Mouse (Mus musculus) c-Kit-negative CD71-positive TER-119-positive erythroid progenitor cells, embryonic 14.5 days (primary cell): ENCODE data around the gene Lim2.
"Not testable (repeated sequence)": the region's sequence is repeated elsewhere in the genome, so short reads cannot be mapped to it uniquely, and the experiment has no call there.

Experiments
- DNase-seq: peaks from one replicate; pipeline ENCODE4 v3.0.0-alpha.2; 2013; ENCODE audit warnings: low read depth, low spot score

Lim2 gene

DNA sequence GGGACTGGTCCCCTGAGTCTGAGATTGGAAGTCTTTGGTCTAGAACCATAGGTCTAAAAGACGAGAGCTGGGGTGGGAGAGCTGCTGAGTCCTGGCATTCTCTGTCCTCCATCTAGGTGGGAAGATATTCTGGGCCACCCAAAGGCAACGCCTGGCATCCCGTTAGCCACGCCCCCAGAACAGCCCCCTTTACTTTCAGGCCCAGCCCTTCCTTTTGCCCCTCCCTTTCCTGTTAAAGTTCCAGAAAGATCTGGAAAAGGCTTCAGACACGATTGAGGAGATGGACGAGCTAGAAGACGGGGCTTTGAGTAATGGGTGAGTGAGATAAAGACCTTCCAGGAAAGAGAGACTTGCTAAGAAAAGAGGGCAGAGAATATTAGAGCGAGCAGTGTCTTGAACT is at the start of gene Lim2:
Gene Lim2 (plus strand): TSS at position 265 of the 400 bp plus-strand sequence.
- no peak for DNase-seq

DNA sequence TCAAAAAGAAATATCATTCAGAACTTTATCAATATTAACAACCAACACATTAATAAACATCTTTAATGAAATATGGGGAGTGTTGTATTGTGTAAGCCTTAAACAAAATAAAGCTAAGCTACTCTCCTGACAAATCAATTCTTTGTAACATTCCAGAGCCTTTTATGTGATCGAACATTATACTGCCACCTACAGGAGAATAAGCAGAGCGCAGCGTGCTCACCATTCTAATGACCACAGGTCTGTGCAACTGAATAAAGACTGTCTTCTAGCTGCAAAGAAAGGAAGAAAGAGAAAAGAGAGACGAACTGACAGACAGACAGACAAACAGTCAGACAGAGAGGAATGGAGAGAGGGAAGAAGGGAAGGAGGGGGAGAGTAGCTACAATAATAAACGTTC is 49.2 kb upstream of the Lim2 start:
- peak; percentile 5 for DNase-seq

DNA sequence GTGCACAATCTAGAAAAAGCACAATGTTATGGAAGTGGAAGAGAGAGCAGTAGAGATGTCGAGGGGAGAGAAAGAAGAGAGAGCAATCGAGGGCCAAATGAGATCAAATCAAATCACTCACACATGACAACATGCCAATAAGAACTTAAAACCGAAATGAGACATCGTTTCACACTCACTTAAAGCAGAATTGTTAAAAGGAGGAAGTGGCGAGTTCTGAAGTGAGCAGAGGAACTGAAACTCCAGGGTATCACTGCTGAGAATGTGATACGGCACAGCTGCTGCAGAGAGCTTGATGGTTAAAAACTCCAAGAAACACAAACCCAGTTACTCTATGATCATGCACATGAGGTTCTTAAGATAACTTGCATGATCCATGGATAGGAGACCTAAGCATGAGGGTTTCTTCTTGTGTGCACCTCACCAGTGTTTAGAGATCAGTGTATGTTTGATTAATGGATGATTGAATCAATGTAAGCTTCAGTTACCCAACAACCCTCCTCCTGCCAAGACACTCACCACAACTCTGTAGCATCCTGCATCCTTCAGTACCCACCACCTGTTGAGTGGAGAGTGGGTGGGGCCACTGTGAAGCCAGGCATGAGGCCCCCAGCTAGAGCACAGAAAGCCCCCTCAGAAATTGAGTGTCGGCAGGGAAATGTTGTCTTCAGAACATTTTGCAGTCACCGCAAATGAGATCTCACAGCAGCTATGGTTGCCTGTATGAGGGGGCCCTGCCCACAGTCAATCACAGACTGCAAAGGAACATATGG is 34.9 kb upstream of the Lim2 start:
- no peak for DNase-seq

DNA sequence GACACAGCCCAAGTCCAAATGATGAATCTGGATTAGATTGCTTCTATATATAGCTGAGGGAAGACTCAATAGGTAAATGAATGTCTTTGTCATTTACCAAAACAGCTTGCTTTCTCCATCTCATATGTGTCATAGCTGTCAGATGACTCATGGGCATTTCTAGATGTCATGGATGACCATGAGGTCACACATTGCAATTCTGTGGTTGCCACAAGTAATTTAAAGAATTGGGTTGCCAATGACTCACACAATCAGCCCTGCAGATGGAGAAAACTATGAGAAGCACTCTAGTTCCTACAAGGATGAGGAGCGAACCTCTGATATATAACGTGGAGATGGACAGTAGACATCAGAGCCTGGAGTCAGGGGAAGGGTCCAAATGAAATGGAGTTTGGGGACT is 28.0 kb upstream of the Lim2 start:
- DNase-seq, result no peak

DNA sequence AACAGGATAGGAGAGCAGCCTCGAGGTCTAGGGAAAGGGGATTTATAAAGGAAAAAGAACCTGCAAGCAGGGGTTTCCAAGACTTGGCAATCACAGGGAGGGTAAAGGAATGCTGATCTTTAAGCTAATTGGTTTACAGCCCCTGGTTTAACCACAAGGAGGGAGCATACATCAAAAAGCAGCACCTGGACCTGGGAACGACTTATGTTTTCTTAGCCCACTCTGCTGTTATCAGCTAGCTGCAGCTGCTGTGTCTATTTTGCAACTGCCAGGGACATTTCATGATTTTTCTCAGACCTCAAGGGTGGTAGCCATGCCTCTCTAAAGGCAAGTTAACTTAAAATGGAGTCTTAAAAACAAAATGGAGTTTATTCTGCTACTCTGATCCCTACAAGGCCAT is 24.8 kb upstream of the Lim2 start:
- DNase-seq, result no peak

DNA sequence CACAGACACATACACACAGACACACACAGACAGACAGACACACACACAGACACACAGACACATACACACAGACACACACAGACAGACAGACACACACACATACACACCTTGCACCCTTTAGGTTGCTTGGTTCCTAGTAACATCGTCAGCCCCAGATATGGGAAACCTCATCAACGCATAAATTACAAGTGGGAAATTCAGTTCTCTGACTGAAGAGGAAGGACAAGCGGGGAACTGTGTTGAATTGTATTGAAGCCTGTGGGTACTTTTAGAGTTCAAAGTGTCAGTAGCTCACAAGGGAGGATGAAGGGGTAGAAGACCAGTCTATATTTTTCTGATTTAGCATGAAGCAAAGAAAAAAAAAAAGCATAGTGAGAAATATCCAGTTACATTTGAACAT is 19.9 kb upstream of the Lim2 start:
- no peak for DNase-seq

DNA sequence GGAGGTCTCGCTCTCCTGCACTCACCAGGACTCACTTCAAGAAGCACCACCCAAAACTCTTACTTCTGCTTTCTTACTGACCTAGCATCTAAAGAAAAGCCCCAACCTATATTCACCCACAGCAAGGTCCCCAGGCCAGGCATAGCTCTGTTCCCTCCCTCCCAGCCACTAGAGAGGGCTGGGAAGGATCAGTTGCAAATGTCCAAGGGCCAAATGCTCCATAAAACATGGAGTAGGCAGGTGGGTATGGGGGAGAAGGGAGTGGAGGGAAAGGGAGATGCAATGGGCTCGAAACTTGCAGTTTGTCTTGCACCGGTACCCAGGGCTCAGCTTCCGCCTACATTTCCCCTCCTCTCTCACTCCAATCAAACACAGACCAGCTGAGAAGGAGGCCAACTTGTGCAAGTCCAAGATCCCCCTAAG is 19.3 kb upstream of the Lim2 start, which contains the start of gene Siglecg:
Gene Siglecg (plus strand): TSS at position 74 of the 423 bp plus-strand sequence.
- DNase-seq, result no peak

DNA sequence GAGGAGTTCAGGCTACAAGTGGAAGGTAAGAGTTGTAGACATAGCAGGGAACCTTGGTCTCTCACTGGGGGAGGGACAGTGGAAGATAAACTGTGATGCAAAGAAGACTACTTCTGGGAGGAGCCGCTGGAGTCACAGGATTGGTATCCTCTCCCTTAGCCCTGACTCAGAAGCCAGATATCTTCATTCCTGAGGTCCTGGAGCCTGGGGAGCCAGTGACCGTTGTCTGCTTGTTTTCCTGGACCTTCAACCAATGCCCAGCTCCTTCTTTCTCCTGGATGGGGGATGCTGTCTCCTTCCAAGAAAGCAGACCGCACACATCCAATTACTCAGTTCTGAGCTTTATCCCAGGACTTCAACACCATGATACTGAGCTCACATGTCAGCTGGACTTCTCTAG is 18.4 kb upstream of the Lim2 start:
- no peak for DNase-seq

DNA sequence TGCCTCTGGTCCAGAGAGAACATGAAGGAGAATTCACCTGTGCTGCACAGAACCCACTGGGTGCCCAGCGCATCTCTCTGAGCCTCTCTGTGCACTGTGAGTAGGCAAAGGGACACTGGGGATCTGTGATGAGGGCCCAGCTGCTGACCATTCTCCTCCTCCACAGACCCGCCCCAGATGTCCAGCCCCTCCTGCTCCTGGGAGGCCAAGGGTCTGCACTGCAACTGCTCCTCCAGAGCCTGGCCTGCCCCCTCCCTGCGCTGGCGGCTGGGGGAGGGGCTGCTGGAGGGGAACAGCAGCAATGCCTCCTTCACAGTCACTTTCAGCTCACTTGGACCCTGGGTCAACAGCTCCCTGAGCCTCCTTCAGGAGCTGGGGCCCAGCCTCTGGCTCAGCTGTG is 15.7 kb upstream of the Lim2 start:
- not testable (repeated sequence) for DNase-seq

DNA sequence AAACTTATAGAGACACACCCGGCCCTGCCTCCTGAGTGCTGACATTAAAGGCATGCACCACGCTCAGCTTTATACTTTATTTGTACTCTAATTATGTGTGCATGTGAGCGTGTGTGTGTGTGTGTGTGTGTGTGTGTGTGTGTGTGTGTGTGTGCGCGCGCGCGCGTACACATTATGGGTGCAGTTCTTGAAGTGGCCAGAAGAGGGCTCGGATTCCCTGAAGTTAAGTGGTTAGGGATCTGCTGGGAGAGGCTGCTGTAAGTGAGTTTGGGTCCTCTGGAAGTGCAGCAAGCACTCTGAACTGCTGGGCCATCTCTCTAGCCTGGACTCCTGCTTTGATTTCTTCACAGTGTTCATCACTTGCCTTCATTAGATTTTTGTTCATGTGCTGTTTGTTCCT is 10.2 kb upstream of the Lim2 start:
- no peak for DNase-seq

DNA sequence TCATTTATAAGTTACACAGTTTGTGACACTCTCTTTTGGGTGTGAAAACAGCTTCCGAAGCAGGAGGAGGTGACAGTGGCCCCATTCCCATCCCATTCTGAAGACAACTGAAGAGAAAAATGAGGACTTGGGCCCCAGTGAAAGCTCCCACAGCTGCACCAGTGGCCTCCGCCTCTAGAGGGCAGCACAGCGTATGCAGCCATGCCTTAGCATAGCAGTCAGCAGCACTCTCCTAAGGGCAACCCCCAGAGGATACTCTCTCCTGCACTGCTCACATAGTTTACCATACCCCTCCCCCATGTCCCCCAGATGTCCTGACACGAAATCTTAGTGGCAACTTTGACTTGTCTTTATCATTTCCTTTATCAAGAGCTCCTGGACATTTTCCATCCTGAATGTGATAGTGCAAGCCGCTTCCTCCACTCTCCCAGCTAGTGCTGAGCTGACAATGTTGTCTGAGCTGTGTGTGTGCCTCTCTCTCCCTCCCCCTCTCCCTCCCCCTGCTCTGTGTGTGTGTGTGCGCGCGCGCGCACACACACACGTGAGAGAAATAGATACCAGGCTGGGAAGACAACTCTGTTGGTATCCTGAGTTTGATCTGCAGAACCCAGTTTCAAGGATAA is 4.4 kb upstream of the Lim2 start:
- peak; percentile 15 for DNase-seq

DNA sequence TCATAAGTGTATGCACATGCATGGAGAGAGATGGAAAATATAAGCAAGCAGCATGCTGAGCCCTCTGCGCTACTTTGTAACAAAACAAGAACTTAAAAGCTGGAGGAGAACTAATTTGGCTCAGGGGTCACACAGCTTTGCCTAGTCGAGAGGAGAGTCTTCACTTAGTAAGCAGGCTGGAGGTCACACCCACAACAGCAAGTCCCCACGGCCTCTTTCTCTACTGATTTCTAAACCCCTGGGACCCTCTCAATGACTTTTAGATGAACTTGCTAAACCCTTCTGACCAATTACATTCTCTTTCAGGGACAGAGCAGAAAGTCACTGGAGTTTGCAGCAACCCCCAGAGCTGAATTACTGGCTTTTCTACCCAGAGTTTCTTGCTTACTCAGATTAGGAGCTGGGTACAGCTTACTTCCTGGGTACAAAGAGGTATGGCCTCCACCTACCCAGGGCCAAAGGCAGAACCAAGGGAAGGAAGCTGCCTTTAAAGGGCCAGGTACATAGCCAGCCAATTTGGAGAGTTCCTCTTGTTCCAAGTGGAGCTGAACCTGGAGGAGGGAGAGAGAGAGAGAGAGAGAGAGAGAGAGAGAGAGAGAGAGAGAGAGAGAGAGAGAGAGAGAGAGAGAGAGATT is 3.4 kb upstream of the Lim2 start:
- no peak for DNase-seq

DNA sequence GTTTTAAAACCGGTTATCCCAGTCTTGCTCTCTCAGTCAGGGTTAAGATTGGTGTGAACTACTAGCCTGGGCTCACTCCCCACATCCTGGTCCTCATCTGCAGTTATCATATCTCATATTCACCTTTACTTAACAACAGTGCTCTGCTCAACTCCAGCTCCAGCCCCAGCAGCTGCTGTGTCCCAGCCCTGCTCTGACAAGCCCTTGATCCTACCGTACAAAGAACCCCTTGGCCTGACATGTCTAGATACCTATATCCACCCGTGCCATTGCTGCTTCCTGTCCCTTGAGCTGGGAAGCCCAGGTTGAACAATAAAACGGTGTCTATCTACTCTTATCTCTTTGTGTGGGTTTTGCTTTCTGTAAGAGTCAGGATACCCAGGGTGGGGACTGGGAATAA is 2.0 kb downstream of the Lim2 start:
- no peak for DNase-seq

DNA sequence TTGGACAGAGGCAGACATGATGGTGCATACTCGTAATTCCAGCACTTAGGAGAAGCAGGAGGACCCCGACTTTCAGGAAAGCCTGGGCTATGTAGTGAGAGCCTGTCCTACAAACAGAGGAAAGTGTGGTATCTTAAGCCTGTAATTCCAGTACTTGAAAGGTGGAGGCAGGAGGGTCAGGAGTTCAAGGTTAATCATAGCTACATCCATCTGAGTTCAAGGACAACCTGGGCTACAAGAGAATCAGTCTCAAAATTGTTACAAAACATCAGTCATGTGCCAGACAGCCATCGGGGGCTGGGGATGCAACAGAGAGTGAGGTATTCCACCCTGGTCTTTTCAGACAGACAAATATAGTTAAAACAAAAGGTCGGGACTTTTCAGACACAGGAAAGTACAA is 5.4 kb downstream of the Lim2 start:
- no peak for DNase-seq

DNA sequence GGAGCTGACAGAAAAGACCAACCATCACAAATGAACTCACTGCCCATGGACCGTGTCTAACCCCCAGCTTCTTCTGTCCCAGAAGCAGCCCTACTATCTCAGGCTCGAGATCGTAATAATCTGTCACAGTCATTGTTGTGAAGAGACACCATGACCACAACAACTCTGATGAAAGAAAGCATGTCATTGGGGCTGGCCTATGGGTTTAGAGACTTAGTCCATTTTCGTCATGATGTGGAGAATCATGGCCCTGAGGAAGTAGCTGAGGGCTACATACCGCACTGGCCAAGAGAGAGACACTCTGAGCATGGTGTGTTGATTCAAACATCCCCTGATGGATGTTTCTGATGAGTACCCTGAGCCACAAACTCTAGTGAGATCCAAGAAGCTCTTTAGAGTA is 7.2 kb downstream of the Lim2 start:
- no peak for DNase-seq

DNA sequence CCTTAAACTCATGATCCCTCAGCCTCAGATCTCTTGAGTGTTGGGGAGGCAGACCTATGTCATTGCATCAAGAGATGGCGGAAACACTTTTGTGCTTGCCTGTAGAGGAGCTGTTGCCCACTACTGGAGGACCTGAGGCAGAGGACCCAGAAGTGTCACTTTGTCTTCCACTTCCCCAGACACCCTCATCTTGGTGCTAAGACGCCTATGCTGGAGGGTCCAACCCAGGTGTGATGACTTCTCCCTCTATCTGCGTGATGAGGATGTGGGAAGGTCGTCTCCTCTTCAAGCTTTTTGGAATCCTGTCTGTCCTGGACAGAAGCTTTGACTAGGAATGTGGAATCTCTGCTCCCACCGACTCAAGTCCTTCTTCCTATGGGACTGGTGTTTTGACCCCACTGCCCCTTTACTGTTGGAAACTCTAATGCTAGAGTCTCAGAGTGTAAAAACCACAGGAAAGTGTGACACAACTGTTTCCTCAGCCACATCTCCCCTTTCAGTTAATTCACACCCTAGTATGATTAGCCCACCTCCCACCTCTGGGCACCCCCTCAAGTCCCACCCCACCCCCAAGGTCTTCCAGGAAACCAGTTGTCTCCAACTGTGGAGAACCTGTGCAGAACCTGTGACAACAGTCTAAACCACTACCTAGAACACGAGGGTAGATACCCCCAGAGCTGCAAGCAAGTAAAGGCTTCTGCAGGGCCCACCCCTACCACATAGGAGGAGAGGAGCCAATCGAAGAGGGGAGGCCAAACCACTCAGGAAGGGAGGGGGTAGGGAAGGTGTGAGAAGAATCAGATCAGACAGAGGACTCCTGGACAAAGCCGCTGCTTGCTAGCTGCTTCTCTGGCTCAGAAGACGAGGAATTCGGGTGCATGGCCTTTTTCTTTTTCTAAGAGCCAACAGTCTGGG is 9.1 kb downstream of the Lim2 start, which contains the start of gene Nkg7:
Gene Nkg7 (plus strand): TSS at position 733 of the 915 bp plus-strand sequence.
- DNase-seq, result no peak

DNA sequence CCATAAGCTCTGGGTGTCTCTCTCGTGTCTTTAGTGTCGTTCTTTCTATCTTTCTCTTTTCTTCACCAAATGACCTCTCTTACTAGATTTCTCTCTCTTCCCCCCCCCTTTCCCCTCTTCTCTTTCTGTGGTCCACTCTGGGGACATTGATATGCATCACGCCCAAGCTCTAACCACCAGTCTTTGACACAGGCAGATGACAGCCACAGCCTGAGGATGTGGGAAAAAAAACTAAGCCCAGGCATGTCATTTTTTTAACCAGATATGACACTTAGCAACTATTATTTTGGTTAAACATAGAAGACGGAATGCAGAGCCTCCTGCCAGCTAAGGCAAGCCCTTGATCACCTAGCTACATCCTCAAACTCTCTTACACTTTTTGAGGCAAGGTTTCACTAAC is 11.1 kb downstream of the Lim2 start:
- no peak for DNase-seq

DNA sequence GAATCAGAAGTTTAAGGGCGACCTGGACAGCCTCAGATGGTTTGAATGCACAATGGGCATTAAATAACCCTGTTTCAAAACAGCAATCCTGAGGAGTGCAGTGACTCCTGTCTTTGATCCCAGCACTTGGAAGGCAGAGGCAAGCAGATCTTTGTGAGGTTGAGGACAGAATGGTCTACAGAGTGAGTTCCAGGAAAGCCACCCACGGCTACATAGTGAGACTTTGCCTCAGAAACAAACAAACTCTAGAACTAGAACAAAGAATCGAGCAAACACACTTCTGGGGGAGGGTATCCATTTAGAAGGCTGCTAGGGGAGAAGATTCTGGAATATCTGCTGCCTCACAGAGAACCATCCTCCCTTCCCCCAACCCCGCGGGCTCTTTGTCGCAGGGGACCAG is 13.0 kb downstream of the Lim2 start, which contains the start of gene Cldnd2:
Gene Cldnd2 (plus strand): TSS at position 301 of the 400 bp plus-strand sequence.
- no peak for DNase-seq

DNA sequence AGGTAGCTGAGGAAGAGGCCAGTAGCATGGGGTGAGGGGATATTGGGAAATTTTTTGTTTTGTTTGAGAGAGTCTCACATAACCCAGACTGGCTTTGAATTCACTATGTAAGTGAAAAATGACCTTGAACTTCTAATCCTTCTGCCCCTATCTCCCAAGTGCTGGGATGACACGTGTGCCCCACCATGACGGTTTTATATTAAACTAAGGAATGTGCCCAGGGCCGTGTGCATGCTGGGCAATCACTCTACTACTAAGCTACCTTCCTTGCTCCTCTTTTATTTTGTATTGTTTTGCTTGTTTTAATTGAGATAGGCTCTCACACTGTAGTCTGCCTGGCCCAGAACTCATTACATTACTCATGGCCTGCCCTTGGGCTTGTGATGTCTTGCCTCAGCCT is 13.6 kb downstream of the Lim2 start:
- no peak for DNase-seq

DNA sequence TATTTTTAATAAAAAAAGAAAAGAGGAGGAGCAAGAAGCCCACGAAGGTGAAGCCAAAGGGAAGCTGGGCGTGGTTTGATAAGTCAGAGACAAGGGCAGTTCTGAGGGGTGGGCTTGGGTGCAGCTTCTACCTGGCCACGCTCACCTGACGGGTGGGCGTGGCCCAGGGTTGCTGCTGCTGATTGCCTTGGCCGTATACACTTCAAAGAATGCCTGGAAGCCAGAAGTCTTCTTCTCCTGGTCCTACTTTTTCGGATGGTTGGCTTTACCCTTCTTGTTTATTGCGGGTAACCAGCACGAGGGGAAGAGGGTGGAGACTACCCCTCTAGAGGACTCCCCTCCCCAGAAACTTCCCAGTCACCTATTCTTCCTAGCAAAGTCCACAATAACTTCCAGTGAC is 15.2 kb downstream of the Lim2 start:
- no peak for DNase-seq

DNA sequence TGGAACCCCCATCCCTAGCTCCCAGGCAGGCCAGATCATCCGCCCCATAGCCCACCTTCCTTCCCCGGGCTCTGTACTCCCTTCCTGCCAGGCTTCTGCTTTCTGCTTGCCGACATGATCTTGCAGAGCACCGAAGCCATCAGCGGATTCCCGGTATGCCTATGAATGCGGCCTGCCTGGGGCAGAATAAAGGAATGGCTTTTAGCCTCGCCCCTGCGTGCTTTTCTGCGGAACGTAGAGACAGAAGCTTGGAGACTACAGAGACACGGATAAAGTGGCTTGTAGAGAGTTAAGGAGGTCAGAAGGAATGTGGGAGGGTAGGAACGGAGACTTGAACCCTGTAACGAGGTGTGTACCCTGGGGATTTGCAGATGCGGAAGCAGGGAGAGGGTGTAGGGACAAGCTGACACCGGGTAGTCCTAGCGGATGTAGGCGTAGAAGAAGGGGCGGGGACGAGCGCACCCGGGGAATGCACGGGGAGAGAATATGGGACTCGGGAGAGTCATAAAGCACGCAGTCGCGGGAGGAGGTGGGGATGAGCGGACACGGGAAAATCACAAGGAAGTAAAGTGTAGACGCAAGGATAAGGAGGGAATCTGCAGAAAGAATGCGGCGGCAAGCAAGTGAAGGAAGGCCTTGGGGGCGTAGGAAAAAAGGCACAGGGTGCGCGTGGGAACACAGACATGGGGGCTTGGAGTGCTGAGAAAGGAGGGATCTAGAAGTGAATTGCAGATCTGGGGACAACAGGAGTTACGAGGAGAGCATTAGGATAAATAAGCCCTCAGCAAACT is 15.9 kb downstream of the Lim2 start:
- no peak for DNase-seq
